Mouse (Mus musculus): ENCODE measurements around the gene Cpne4. TPM values are rescaled to one million over a fixed set of nuclear protein-coding genes. Genes with fewer than 3 reads are reported as not detected.

Cpne4 gene
- polyA plus RNA-seq, 1 experiment from 2014 or later, result 33.2 TPM

GRCm38 (mm10) chr9:105018186-105018585 lies 471.1 kb downstream of the Cpne4 start:
- WGBS, result 89% methylated on average over 7 of the region's 7 CpGs
- no peak overlapping the region for H3K4me2 ChIP-seq (ENCODE audit: low read length)
- H3K36me3 ChIP-seq (ENCODE audit: control insufficient read depth, insufficient read depth, low read length), result no peaks in the 10 kb centered on the region
- H3K9me3 ChIP-seq (replicated peaks; ENCODE audit: control insufficient read depth, low read length, poor library complexity, severe bottlenecking), result no peaks in the 10 kb centered on the region
- no peak overlapping the region for H3K27ac ChIP-seq (ENCODE audit: low read length)
- no peaks in the 10 kb centered on the region for H3K4me1 ChIP-seq (ENCODE audit: control insufficient read depth, insufficient read depth, low read length)
- no peaks in the 10 kb centered on the region for H3K27me3 ChIP-seq (ENCODE audit: control insufficient read depth, insufficient read depth, low read depth, low read length)
- ATAC-seq, result no peak
- no peak overlapping the region for H3K9ac ChIP-seq (ENCODE audit: low read depth, low read length)
- H3K4me3 ChIP-seq (ENCODE audit: low read depth, low read length), result no peak overlapping the region

- ATAC-seq, result no peak
- Histone ChIP-seq H3K36me3 (ENCODE audit: control insufficient read depth, insufficient read depth, low read length) (no peaks in the 10 kb centered on the region), H3K9me3 (replicated peaks; ENCODE audit: control insufficient read depth, low read length, poor library complexity, severe bottlenecking) (no peaks in the 10 kb centered on the region), H3K4me3 (ENCODE audit: low read depth, low read length) (no peak overlapping the region), H3K9ac (ENCODE audit: low read depth, low read length) (no peak overlapping the region), H3K27me3 (ENCODE audit: control insufficient read depth, insufficient read depth, low read depth, low read length) (no peaks in the 10 kb centered on the region), H3K4me1 (ENCODE audit: control insufficient read depth, insufficient read depth, low read length) (no peaks in the 10 kb centered on the region), H3K27ac (ENCODE audit: low read length) (no peak overlapping the region), H3K4me2 (ENCODE audit: low read length) (no peak overlapping the region)
- 85% methylated on average over 3 of the region's 3 CpGs for WGBS
Observed at GRCm38 (mm10) chr9:105028311-105028710, 481.2 kb downstream of the Cpne4 start.

- no peaks in the 10 kb centered on the region for H3K27me3 ChIP-seq (ENCODE audit: control insufficient read depth, insufficient read depth, low read depth, low read length)
- ATAC-seq, result no peak
- H3K9me3 ChIP-seq (replicated peaks; ENCODE audit: control insufficient read depth, low read length, poor library complexity, severe bottlenecking), result no peaks in the 10 kb centered on the region
- H3K9ac ChIP-seq (ENCODE audit: low read depth, low read length), result no peak overlapping the region
- H3K4me2 ChIP-seq (ENCODE audit: low read length), result no peak overlapping the region
- no peak overlapping the region for H3K27ac ChIP-seq (ENCODE audit: low read length)
- H3K4me1 ChIP-seq (ENCODE audit: control insufficient read depth, insufficient read depth, low read length), result no peaks in the 10 kb centered on the region
- 63% methylated on average over 9 of the region's 9 CpGs for WGBS
- no peaks in the 10 kb centered on the region for H3K36me3 ChIP-seq (ENCODE audit: control insufficient read depth, insufficient read depth, low read length)
- no peak overlapping the region for H3K4me3 ChIP-seq (ENCODE audit: low read depth, low read length)
Observed at GRCm38 (mm10) chr9:105032572-105032971, 485.5 kb downstream of the Cpne4 start.

- H3K4me1 ChIP-seq (ENCODE audit: control insufficient read depth, insufficient read depth, low read length), result no peaks in the 10 kb centered on the region
- H3K27ac ChIP-seq (ENCODE audit: low read length), result no peak overlapping the region
- no peaks in the 10 kb centered on the region for H3K9me3 ChIP-seq (replicated peaks; ENCODE audit: control insufficient read depth, low read length, poor library complexity, severe bottlenecking)
- no peak for ATAC-seq
- no peak overlapping the region for H3K4me2 ChIP-seq (ENCODE audit: low read length)
- no peaks in the 10 kb centered on the region for H3K36me3 ChIP-seq (ENCODE audit: control insufficient read depth, insufficient read depth, low read length)
- 95% methylated on average over 7 of the region's 7 CpGs for WGBS
- no peaks in the 10 kb centered on the region for H3K27me3 ChIP-seq (ENCODE audit: control insufficient read depth, insufficient read depth, low read depth, low read length)
- no peak overlapping the region for H3K9ac ChIP-seq (ENCODE audit: low read depth, low read length)
- H3K4me3 ChIP-seq (ENCODE audit: low read depth, low read length), result no peak overlapping the region
Observed at GRCm38 (mm10) chr9:105033641-105034040, 486.6 kb downstream of the Cpne4 start.

- H3K9me3 ChIP-seq (replicated peaks; ENCODE audit: control insufficient read depth, low read length, poor library complexity, severe bottlenecking), result no peaks in the 10 kb centered on the region
- H3K4me3 ChIP-seq (ENCODE audit: low read depth, low read length), result no peak overlapping the region
- no peak overlapping the region for H3K4me2 ChIP-seq (ENCODE audit: low read length)
- H3K4me1 ChIP-seq (ENCODE audit: control insufficient read depth, insufficient read depth, low read length), result no peaks in the 10 kb centered on the region
- WGBS, result 79% methylated on average over 3 of the region's 3 CpGs
- ATAC-seq, result no peak
- H3K9ac ChIP-seq (ENCODE audit: low read depth, low read length), result no peak overlapping the region
- no peak overlapping the region for H3K27ac ChIP-seq (ENCODE audit: low read length)
- H3K27me3 ChIP-seq (ENCODE audit: control insufficient read depth, insufficient read depth, low read depth, low read length), result no peaks in the 10 kb centered on the region
- H3K36me3 ChIP-seq (ENCODE audit: control insufficient read depth, insufficient read depth, low read length), result no peaks in the 10 kb centered on the region
Observed at GRCm38 (mm10) chr9:105037847-105038246, 490.8 kb downstream of the Cpne4 start.

- ATAC-seq, result no peak
- Histone ChIP-seq H3K36me3 (ENCODE audit: control insufficient read depth, insufficient read depth, low read length) (no peaks in the 10 kb centered on the region), H3K4me1 (ENCODE audit: control insufficient read depth, insufficient read depth, low read length) (peaks cover 14% of the 10 kb centered on the region), H3K27me3 (ENCODE audit: control insufficient read depth, insufficient read depth, low read depth, low read length) (no peaks in the 10 kb centered on the region), H3K9me3 (replicated peaks; ENCODE audit: control insufficient read depth, low read length, poor library complexity, severe bottlenecking) (no peaks in the 10 kb centered on the region), H3K9ac (ENCODE audit: low read depth, low read length) (no peak overlapping the region), H3K4me3 (ENCODE audit: low read depth, low read length) (no peak overlapping the region), H3K4me2 (ENCODE audit: low read length) (no peak overlapping the region), H3K27ac (ENCODE audit: low read length) (no peak overlapping the region)
- 61% methylated on average over 7 of the region's 7 CpGs for whole genome bisulfite sequencing
Observed at GRCm38 (mm10) chr9:105046014-105046413, 498.9 kb downstream of the Cpne4 start.

- 28% methylated on average over 10 of the region's 10 CpGs for WGBS
- Histone ChIP-seq H3K9ac (ENCODE audit: low read depth, low read length) (peak overlapping the region; percentile 20; the same call in 1 of the 2 replicates), H3K4me3 (ENCODE audit: low read depth, low read length) (no peak overlapping the region), H3K27ac (ENCODE audit: low read length) (peak overlapping the region; percentile 78), H3K9me3 (replicated peaks; ENCODE audit: control insufficient read depth, low read length, poor library complexity, severe bottlenecking) (no peaks in the 10 kb centered on the region), H3K4me2 (ENCODE audit: low read length) (no peak overlapping the region), H3K36me3 (ENCODE audit: control insufficient read depth, insufficient read depth, low read length) (no peaks in the 10 kb centered on the region), H3K4me1 (ENCODE audit: control insufficient read depth, insufficient read depth, low read length) (peaks cover 14% of the 10 kb centered on the region), H3K27me3 (ENCODE audit: control insufficient read depth, insufficient read depth, low read depth, low read length) (no peaks in the 10 kb centered on the region)
- peak; percentile 83 for ATAC-seq
Observed at GRCm38 (mm10) chr9:105048351-105048750, 501.3 kb downstream of the Cpne4 start.

- H3K36me3 ChIP-seq (ENCODE audit: control insufficient read depth, insufficient read depth, low read length), result no peaks in the 10 kb centered on the region
Observed at GRCm38 (mm10) chr9:105049636-105050035, 502.6 kb downstream of the Cpne4 start.

GRCm38 (mm10) chr9:105050257-105050656 lies 503.2 kb downstream of the Cpne4 start:
- no peak overlapping the region for H3K4me2 ChIP-seq (ENCODE audit: low read length)
- H3K4me1 ChIP-seq (ENCODE audit: control insufficient read depth, insufficient read depth, low read length), result peaks cover 24% of the 10 kb centered on the region
- no peak for ATAC-seq
- 72% methylated on average over 2 of the region's 2 CpGs for WGBS
- no peaks in the 10 kb centered on the region for H3K27me3 ChIP-seq (ENCODE audit: control insufficient read depth, insufficient read depth, low read depth, low read length)
- no peak overlapping the region for H3K9ac ChIP-seq (ENCODE audit: low read depth, low read length)
- H3K36me3 ChIP-seq (ENCODE audit: control insufficient read depth, insufficient read depth, low read length), result no peaks in the 10 kb centered on the region
- no peak overlapping the region for H3K27ac ChIP-seq (ENCODE audit: low read length)
- no peaks in the 10 kb centered on the region for H3K9me3 ChIP-seq (replicated peaks; ENCODE audit: control insufficient read depth, low read length, poor library complexity, severe bottlenecking)
- no peak overlapping the region for H3K4me3 ChIP-seq (ENCODE audit: low read depth, low read length)

More at GRCm38 (mm10) chr9:105049636-105050035, 502.6 kb downstream of the Cpne4 start:
- no peak for ATAC-seq
- H3K27ac ChIP-seq (ENCODE audit: low read length), result no peak overlapping the region
- H3K27me3 ChIP-seq (ENCODE audit: control insufficient read depth, insufficient read depth, low read depth, low read length), result no peaks in the 10 kb centered on the region
- WGBS, result 58% methylated on average over 2 of the region's 2 CpGs
- no peak overlapping the region for H3K4me3 ChIP-seq (ENCODE audit: low read depth, low read length)
- H3K9me3 ChIP-seq (replicated peaks; ENCODE audit: control insufficient read depth, low read length, poor library complexity, severe bottlenecking), result no peaks in the 10 kb centered on the region
- peaks cover 23% of the 10 kb centered on the region for H3K4me1 ChIP-seq (ENCODE audit: control insufficient read depth, insufficient read depth, low read length)
- no peak overlapping the region for H3K4me2 ChIP-seq (ENCODE audit: low read length)
- H3K9ac ChIP-seq (ENCODE audit: low read depth, low read length), result no peak overlapping the region
